Mouse (Mus musculus): ENCODE measurements around the gene Fam180a. TPM values are rescaled to one million over a fixed set of nuclear protein-coding genes. Genes with fewer than 3 reads are reported as not detected.

The Fam180a gene
- polyA plus RNA-seq, 1 experiment = not detected

Other genes with a start within 250 kb of the Fam180a start
- gene Cnot4, start 192.4 kb downstream of the Fam180a start, polyA plus RNA-seq (2012; ENCODE audit: insufficient read depth, insufficient read length, missing spikeins) = 8.6 and 12.6 TPM in 2 replicates
- gene Nup205, start 148.7 kb downstream of the Fam180a start, polyA plus RNA-seq (2012; ENCODE audit: insufficient read depth, insufficient read length, missing spikeins) = 13.7 and 19.7 TPM in 2 replicates
- not detected in 2 replicates for gene Slc13a4, start 18.0 kb downstream of the Fam180a start, polyA plus RNA-seq (2012; ENCODE audit: insufficient read depth, insufficient read length, missing spikeins)
- 56.5 and 78.4 TPM in 2 replicates for gene Mtpn, start 213.7 kb upstream of the Fam180a start, polyA plus RNA-seq (2012; ENCODE audit: insufficient read depth, insufficient read length, missing spikeins)

Measured in brown adipose tissue, adult 24 weeks (tissue).